Mouse (Mus musculus): ENCODE results near the gene Tns1. TPM values are rescaled to one million over a fixed set of nuclear protein-coding genes. Genes with fewer than 3 reads are reported as not detected.

Tns1 gene
- polyA plus RNA-seq, 1 experiment, result 6.5 TPM

- no peaks in the 10 kb centered on the region for H3K36me3 ChIP-seq (ENCODE audit: control insufficient read depth, insufficient read depth, low read length, poor library complexity, severe bottlenecking)
- H3K27ac ChIP-seq (ENCODE audit: insufficient read depth, low read length), result no peak overlapping the region
Measured at GRCm38 (mm10) chr1:74107931-74108618, 16.2 kb downstream of the Tns1 start.

GRCm38 (mm10) chr1:74106214-74106613 is 18.0 kb downstream of the Tns1 start:
- no peak overlapping the region for H3K4me3 ChIP-seq (ENCODE audit: low read depth, low read length)
- H3K27ac ChIP-seq (ENCODE audit: insufficient read depth, low read length), result no peak overlapping the region
- peaks cover 12% of the 10 kb centered on the region for H3K4me1 ChIP-seq (ENCODE audit: control insufficient read depth, insufficient read depth, low read length)
- H3K9me3 ChIP-seq (replicated peaks; ENCODE audit: control insufficient read depth, insufficient read depth, low read length, poor library complexity, severe bottlenecking), result no peaks in the 10 kb centered on the region
- no peaks in the 10 kb centered on the region for H3K36me3 ChIP-seq (ENCODE audit: control insufficient read depth, insufficient read depth, low read length, poor library complexity, severe bottlenecking)
- H3K27me3 ChIP-seq (ENCODE audit: control insufficient read depth, insufficient read depth, low read length, poor library complexity, severe bottlenecking), result no peaks in the 10 kb centered on the region
- no peak overlapping the region for H3K9ac ChIP-seq (ENCODE audit: low read depth, poor library complexity, severe bottlenecking)
- TF ChIP-seq CTCF (IDR thresholded peaks at IDR 0.05; ENCODE audit: low read depth, low read length) (no peak), EP300 (IDR thresholded peaks at IDR 0.05; ENCODE audit: insufficient read depth, low read depth, low read length) (peak; percentile 78)

More at GRCm38 (mm10) chr1:74107931-74108618, 16.2 kb downstream of the Tns1 start:
- Histone ChIP-seq H3K4me3 (ENCODE audit: low read depth, low read length) (no peak overlapping the region), H3K9me3 (replicated peaks; ENCODE audit: control insufficient read depth, insufficient read depth, low read length, poor library complexity, severe bottlenecking) (no peaks in the 10 kb centered on the region), H3K4me1 (ENCODE audit: control insufficient read depth, insufficient read depth, low read length) (peaks cover 13% of the 10 kb centered on the region), H3K27me3 (ENCODE audit: control insufficient read depth, insufficient read depth, low read length, poor library complexity, severe bottlenecking) (no peaks in the 10 kb centered on the region), H3K9ac (ENCODE audit: low read depth, poor library complexity, severe bottlenecking) (no peak overlapping the region)
- no peak for TF ChIP-seq POLR2A (IDR thresholded peaks at IDR 0.05; ENCODE audit: insufficient read depth, low read length)
- no peak for TF ChIP-seq CTCF (IDR thresholded peaks at IDR 0.05; ENCODE audit: low read depth, low read length)
- TF ChIP-seq EP300 (IDR thresholded peaks at IDR 0.05; ENCODE audit: insufficient read depth, low read depth, low read length), result no peak

GRCm38 (mm10) chr1:74105660-74106059 is 18.6 kb downstream of the Tns1 start:
- Histone ChIP-seq H3K4me3 (ENCODE audit: low read depth, low read length) (no peak overlapping the region), H3K36me3 (ENCODE audit: control insufficient read depth, insufficient read depth, low read length, poor library complexity, severe bottlenecking) (no peaks in the 10 kb centered on the region), H3K27me3 (ENCODE audit: control insufficient read depth, insufficient read depth, low read length, poor library complexity, severe bottlenecking) (no peaks in the 10 kb centered on the region), H3K4me1 (ENCODE audit: control insufficient read depth, insufficient read depth, low read length) (peaks cover 12% of the 10 kb centered on the region), H3K27ac (ENCODE audit: insufficient read depth, low read length) (no peak overlapping the region), H3K9me3 (replicated peaks; ENCODE audit: control insufficient read depth, insufficient read depth, low read length, poor library complexity, severe bottlenecking) (no peaks in the 10 kb centered on the region), H3K9ac (ENCODE audit: low read depth, poor library complexity, severe bottlenecking) (no peak overlapping the region)
- TF ChIP-seq POLR2A (IDR thresholded peaks at IDR 0.05; ENCODE audit: insufficient read depth, low read length) (no peak), EP300 (IDR thresholded peaks at IDR 0.05; ENCODE audit: insufficient read depth, low read depth, low read length) (no peak), CTCF (IDR thresholded peaks at IDR 0.05; ENCODE audit: low read depth, low read length) (no peak)

- no peak overlapping the region for H3K27ac ChIP-seq (ENCODE audit: insufficient read depth, low read length)
- H3K27me3 ChIP-seq (ENCODE audit: control insufficient read depth, insufficient read depth, low read length, poor library complexity, severe bottlenecking), result 0 out of 2 replicates have a peak, but pooled peaks cover 4% of the 10 kb centered on the region
- peaks cover 12% of the 10 kb centered on the region for H3K4me1 ChIP-seq (ENCODE audit: control insufficient read depth, insufficient read depth, low read length)
- H3K9ac ChIP-seq (ENCODE audit: low read depth, poor library complexity, severe bottlenecking), result no peak overlapping the region
- TF ChIP-seq CTCF (IDR thresholded peaks at IDR 0.05; ENCODE audit: low read depth, low read length) (no peak), POLR2A (IDR thresholded peaks at IDR 0.05; ENCODE audit: insufficient read depth, low read length) (no peak), EP300 (IDR thresholded peaks at IDR 0.05; ENCODE audit: insufficient read depth, low read depth, low read length) (no peak)
- no peaks in the 10 kb centered on the region for H3K36me3 ChIP-seq (ENCODE audit: control insufficient read depth, insufficient read depth, low read length, poor library complexity, severe bottlenecking)
- H3K4me3 ChIP-seq (ENCODE audit: low read depth, low read length), result no peak overlapping the region
- no peaks in the 10 kb centered on the region for H3K9me3 ChIP-seq (replicated peaks; ENCODE audit: control insufficient read depth, insufficient read depth, low read length, poor library complexity, severe bottlenecking)
Measured at GRCm38 (mm10) chr1:74103654-74104353, 20.4 kb downstream of the Tns1 start.

- Histone ChIP-seq H3K9ac (ENCODE audit: low read depth, poor library complexity, severe bottlenecking) (peak overlapping the region; percentile 33), H3K9me3 (replicated peaks; ENCODE audit: control insufficient read depth, insufficient read depth, low read length, poor library complexity, severe bottlenecking) (no peaks in the 10 kb centered on the region), H3K4me3 (ENCODE audit: low read depth, low read length) (peak overlapping the region; percentile 72), H3K27me3 (ENCODE audit: control insufficient read depth, insufficient read depth, low read length, poor library complexity, severe bottlenecking) (0 out of 2 replicates have a peak, but pooled peaks cover 6% of the 10 kb centered on the region), H3K36me3 (ENCODE audit: control insufficient read depth, insufficient read depth, low read length, poor library complexity, severe bottlenecking) (no peaks in the 10 kb centered on the region), H3K27ac (ENCODE audit: insufficient read depth, low read length) (no peak overlapping the region), H3K4me1 (ENCODE audit: control insufficient read depth, insufficient read depth, low read length) (peaks cover 4% of the 10 kb centered on the region)
- no peak for TF ChIP-seq CTCF (IDR thresholded peaks at IDR 0.05; ENCODE audit: low read depth, low read length)
- no peak for TF ChIP-seq EP300 (IDR thresholded peaks at IDR 0.05; ENCODE audit: insufficient read depth, low read depth, low read length)
- TF ChIP-seq POLR2A (IDR thresholded peaks at IDR 0.05; ENCODE audit: insufficient read depth, low read length), result no peak
Measured at GRCm38 (mm10) chr1:74099001-74099435, 25.2 kb downstream of the Tns1 start.

Data from ES-Bruce4 (cell line).